Mouse (Mus musculus) thymus, postnatal 36 days (tissue): Measurements from ENCODE around the gene Cacna2d3.
A peak's percentile ranks its signal among the peaks of the same experiment; 100 is the strongest.

Experiments
- DNase-seq, 2 experiments: peaks; one replicate each; pipeline ENCODE4 v3.0.0; 2022; ENCODE audit warnings: mixed read lengths in 2 of 2

Cacna2d3 gene

GRCm38 (mm10) chr14:29485416-29485815, 236.2 kb downstream of the Cacna2d3 start:
- no peak for DNase-seq

GRCm38 (mm10) chr14:29478403-29478983, 243.2 kb downstream of the Cacna2d3 start:
- no peak for DNase-seq

GRCm38 (mm10) chr14:29464277-29464676, 257.4 kb downstream of the Cacna2d3 start:
- no peak for DNase-seq

DNA sequence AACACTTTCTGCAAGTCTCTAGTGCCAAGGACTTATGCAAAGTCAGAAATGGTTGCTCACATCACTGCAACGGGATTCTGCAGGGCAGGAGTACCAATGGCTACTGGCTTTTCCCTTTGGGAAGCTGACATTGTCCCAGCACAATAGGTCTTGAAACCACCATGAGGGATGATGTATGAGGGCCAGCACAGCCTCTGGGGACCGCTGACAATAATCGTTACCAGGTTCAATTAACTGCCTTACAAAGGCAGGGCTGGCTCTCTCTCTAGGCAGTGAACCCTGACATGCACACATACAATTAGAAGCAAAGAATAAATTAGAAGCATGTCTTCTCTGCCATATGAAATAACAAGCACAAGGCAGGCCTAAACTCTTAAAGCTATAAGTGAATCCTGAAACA, 272.5 kb downstream of the Cacna2d3 start:
- no peak for DNase-seq

DNA sequence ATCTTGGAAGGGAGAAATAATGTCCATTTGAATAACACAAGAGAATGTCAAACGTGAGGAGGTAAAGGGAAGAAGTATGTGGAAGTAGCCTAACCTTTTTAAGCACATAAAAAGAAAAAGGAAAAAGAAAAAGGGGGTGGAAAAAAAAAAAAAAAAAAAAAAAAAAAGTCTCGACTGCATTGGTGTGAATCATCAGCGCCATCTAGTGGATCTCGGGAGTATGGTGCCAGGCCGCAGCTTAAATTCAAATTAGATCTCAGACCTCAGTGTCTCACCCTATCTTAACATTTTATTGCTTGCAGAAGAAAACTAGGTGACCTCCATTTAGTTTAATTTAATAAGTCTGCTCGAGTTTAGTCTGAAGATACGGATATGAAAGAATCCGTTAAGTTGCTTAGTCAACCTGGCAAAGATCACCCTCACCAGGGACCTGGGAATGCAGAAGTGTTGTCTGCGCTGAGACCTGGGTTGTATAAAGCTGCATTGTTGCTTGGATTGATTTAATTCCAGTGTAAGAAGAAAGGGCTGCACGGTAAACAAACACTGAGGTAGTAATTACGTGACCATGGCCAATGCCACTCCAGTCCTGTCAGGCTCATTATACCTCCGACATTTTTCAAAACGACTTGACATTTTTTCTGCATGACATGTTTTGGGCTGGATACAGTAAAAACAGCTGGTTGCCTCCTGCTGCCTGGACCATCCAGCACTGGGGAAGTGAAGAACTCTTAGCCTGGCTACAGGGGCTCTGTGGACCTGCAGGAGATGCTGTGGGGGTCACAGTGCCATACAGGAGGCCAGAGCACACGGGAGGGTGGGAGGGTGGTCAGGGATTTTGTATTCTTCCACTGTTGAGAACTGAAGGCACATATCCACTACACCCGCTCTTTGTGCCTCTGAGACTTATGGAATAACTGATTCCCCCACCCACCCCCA, 278.3 kb downstream of the Cacna2d3 start:
- peak in 1 of 2 experiments; percentile 2 for DNase-seq

DNA sequence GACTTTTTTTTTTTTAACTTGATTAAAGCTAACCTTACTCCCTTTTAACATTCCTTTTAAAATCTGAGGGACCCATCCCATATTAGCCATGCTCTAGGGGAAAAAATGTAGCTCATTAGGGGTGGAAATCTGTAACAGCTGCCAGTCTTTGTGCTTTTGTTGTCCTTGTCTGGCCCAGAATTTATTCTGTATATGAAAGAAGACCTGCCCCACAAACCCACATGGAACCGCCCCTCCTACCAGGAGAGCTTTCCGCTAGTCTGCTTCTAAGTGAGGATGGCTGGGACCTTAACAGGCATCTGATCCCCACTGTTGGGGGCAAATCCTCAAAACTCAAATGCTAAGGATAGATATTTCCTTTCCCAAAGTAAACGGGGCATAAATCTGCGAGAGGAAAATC, 279.2 kb downstream of the Cacna2d3 start:
- no peak for DNase-seq

- no peak for DNase-seq
Measured at GRCm38 (mm10) chr14:29438666-29439065, 283.0 kb downstream of the Cacna2d3 start.

- DNase-seq, result no peak
Measured at GRCm38 (mm10) chr14:29438251-29438650, 283.4 kb downstream of the Cacna2d3 start.

- DNase-seq, result no peak
Measured at GRCm38 (mm10) chr14:29435203-29435602, 286.5 kb downstream of the Cacna2d3 start.

GRCm38 (mm10) chr14:29433716-29434115, 287.9 kb downstream of the Cacna2d3 start:
- no peak for DNase-seq

DNA sequence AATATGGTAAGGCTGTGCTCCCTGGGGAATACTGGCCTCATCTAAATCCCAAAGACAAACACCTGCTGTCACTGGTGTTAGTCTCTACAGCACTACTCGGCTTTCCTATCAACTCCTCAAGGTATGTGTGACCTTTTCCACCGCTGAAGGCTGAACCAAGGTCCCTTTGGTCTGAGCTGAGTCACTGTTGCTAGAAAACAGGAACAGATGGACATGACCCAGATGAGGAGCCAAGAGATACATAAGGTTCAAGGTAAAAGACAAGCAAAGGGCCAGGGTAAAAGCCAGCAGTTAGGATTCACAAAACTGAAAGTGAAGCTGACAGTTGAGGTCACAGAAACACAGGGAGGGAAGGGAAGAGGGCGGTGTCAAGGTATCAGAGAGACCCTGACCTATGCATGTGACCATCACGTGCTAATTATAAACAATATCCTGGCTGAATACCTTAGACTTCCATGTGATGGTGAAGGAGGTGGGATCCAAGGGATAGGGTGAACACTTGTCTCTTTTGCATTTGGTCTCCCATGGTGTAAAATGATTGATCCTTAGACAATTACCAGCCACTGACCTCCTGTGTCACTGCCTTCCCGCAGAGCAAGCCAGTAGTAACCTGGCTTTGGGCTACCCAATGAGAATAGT, 288.5 kb downstream of the Cacna2d3 start:
- DNase-seq, result no peak

GRCm38 (mm10) chr14:29429788-29430187, 291.9 kb downstream of the Cacna2d3 start:
- no peak for DNase-seq

DNA sequence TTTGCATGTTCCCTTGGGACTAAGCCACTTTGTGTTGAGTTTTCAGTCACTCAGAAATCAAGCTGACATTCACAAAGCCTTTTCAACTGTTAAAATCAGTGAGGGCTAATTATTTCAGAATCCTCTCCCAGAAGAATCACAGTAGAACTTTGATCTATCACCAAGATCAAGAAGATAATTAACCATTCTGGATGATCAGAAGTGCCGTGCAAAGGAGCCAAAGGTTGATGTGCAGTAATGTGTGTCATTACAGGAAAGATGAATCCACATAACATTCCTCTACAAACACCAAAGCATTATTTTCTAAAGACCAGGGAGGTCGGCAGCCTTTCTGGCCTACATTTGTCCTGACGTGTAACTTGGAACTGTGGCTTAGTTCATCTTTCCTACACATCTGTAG, 296.0 kb downstream of the Cacna2d3 start:
- no peak for DNase-seq

DNA sequence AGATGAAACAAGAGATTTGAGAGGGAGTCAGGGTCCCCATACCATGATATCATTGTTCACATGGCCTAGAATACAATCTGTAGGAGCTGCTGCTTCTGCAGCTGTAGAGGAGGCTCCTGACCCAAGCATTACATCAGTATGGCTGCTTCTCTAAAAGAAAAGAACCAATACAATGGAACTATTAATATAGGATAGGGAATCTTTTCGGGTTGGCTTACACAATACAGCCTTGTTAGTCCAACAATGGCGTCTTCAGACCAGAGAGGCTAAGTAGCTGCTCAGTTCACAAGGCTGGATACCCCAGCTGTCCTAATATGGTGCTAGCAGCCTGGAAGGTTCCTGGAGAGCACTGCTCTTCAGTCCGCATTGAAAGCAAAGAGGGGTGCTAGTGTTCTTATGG, 296.5 kb downstream of the Cacna2d3 start:
- no peak for DNase-seq

DNA sequence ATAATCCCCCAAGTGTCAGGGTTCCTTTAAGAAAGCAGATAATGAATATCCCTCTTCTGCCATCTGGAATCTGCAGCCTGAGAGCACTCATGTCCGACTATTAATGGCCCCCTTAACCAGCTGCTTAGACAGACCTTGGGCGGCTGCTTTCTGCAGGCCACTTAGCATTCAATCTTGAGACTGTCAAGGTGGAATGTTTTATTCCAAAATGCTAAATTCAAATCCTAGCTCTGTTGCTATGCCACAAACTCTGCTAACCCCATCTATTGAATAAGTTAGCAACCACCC, 315.8 kb downstream of the Cacna2d3 start:
- DNase-seq, result no peak

- DNase-seq, result no peak
Measured at GRCm38 (mm10) chr14:29405125-29405877, 316.4 kb downstream of the Cacna2d3 start.

DNA sequence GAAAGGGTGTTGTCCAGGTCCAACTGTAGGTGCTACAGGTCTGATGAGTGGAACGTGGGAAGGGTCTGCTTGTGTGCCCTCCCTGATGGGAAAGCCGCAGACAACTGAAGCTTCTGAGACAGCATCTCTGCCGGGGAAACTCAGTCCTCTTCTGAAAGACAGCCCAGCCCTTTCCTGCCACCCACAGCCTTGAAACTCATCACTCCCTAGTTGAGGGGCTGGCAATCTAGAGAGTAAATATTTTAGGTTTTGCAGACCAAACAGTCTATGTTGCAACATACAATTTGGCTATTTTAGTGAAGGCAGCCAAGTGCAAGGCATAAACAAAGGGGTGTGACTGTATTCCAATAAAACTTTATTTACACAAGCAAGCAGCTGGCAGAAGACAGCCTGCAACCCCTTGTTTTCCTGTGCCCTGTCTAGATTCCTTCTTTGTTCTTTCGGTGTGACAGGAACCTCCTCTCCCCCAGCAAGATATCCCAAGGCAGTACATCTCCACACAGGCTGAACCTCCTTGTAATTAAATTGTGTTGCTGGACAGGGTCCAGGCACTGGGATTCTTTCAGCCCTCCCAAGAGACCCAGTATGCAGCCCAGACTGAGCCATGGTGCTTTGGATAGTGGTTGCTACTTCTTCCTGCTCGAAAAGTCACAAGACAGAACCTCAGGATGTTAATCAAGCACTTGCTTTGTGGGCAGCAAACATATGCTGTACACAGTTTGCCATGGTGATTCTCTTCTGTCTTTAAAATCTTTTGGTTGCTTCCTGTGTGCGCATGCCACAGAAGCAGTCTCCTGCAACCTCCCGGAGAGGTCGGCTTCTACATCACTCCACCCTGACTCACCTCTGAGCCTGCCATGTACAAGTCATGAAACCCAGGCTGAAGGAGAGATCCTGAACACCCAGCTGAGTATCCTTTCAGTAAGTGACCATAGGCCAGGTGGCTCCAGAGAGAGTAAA, 317.5 kb downstream of the Cacna2d3 start:
- no peak for DNase-seq

DNA sequence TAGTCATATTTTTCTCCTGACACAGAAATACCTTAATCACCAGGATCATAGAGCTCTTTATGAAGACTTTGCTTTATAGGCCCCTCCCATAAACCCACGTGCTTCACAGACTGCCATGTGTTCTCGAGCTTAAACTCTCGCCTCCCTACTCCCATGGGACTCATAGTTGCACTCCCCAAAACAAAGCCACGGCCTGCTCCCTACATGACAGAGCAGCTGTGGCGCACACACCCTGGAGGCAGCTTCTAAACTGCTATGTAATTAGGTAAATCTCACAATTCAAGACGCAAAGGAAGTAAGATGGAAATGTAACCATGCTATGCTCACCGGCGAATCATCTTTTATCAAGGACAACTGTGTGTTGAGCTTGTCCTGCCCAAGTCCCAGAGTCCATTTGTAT, 319.2 kb downstream of the Cacna2d3 start:
- no peak for DNase-seq

- DNase-seq, result no peak
Measured at GRCm38 (mm10) chr14:29393786-29394185, 327.9 kb downstream of the Cacna2d3 start.

DNA sequence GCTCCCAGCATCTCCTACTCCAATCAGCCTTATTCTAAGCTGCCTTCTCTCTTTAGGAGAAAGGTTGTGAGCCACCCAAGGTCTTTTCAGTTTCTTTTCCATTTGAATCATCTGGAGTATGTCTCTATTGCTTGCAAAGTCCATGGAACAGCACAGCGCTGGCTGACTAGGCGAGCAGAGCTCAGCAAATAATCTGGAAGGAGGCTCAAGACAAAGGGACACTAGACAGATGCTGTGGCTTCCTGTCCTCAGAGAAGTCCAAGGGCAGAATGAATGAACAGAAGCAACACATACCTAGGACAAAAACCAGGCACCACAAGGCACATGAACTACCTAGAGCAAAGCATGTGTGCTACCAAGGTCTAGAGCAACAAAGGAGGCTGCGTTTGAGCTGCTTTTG, 328.8 kb downstream of the Cacna2d3 start:
- no peak for DNase-seq

DNA sequence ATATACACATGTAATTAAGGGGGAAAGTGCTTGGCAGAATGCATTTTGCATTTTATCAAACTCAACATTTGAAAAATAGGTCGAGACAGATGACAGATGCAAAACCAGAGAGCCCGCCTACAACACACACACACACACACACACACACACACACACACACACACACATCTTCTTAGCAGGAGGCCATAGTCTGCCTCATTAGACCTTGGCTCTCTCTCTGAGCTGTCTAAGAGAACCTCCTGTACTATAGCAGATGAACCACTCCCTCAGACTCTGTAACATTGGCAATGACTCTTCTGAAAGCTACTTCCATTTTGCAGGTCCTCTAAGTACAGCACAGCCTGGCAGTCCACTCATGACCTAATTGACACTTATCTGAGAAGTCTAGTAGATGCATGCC, 330.2 kb downstream of the Cacna2d3 start:
- no peak for DNase-seq

- DNase-seq, result no peak
Measured at GRCm38 (mm10) chr14:29387761-29388160, 333.9 kb downstream of the Cacna2d3 start.
